Mouse (Mus musculus): ENCODE results near the gene Zbtb40. TPM values are rescaled to one million over a fixed set of nuclear protein-coding genes. Genes with fewer than 3 reads are reported as not detected.

Gene Zbtb40
- 1.2 TPM for polyA plus RNA-seq (2014; fragmentation: Illumina TruSeq; extraction: RNeasy Lipid Tissue Mini Kit (QIAGEN cat#74804); ENCODE audit: low read depth, low replicate concordance)

GRCm38 (mm10) chr4:137048550-137049032, at the start of gene Zbtb40:
TSS of gene Zbtb40 (minus strand) at chr4:137048801.

GRCm38 (mm10) chr4:136956751-136957446, 91.7 kb downstream of the Zbtb40 start, which contains the start of gene Epha8:
TSS of gene Epha8 (minus strand) at chr4:136956816.

Other genes starting within 250 kb of the Zbtb40 start
- 2.3 TPM for gene Ephb2, start 212.8 kb downstream of the Zbtb40 start, polyA plus RNA-seq (2014; fragmentation: Illumina TruSeq; extraction: RNeasy Lipid Tissue Mini Kit (QIAGEN cat#74804); ENCODE audit: low read depth, low replicate concordance)
- 3.3 TPM for gene C1qb, start 162.6 kb downstream of the Zbtb40 start, polyA plus RNA-seq (2014; fragmentation: Illumina TruSeq; extraction: RNeasy Lipid Tissue Mini Kit (QIAGEN cat#74804); ENCODE audit: low read depth, low replicate concordance)
- 3.1 TPM for gene C1qc, start 155.7 kb downstream of the Zbtb40 start, polyA plus RNA-seq (2014; fragmentation: Illumina TruSeq; extraction: RNeasy Lipid Tissue Mini Kit (QIAGEN cat#74804); ENCODE audit: low read depth, low replicate concordance)
- gene C1qa, start 150.0 kb downstream of the Zbtb40 start, polyA plus RNA-seq (2014; fragmentation: Illumina TruSeq; extraction: RNeasy Lipid Tissue Mini Kit (QIAGEN cat#74804); ENCODE audit: low read depth, low replicate concordance) = 5.7 TPM
- not detected for gene Epha8, start 92.0 kb downstream of the Zbtb40 start, polyA plus RNA-seq (2014; fragmentation: Illumina TruSeq; extraction: RNeasy Lipid Tissue Mini Kit (QIAGEN cat#74804); ENCODE audit: low read depth, low replicate concordance)
- 8.6 TPM for gene Wnt4, start 228.7 kb upstream of the Zbtb40 start, polyA plus RNA-seq (2014; fragmentation: Illumina TruSeq; extraction: RNeasy Lipid Tissue Mini Kit (QIAGEN cat#74804); ENCODE audit: low read depth, low replicate concordance)